Mouse (Mus musculus) midbrain, embryonic 12.5 days (tissue): Measurements from ENCODE around the gene Tmbim1. TPM values are rescaled to one million over a fixed set of nuclear protein-coding genes. Genes with fewer than 3 reads are reported as not detected.
"Not testable (repeated sequence)": the region's sequence is repeated elsewhere in the genome, so short reads cannot be mapped to it uniquely, and the experiment has no call there.

Experiments used
- ATAC-seq: fragments of 200-750 bp; cut with Nextera tagmentation; 2 replicates; pipeline ENCODE4 v1.8.0; 2017; ENCODE audit warnings: low read depth, moderate TSS enrichment, moderate library complexity; ENCODE audit not compliant: low FRiP score
- H3K27ac ChIP-seq: fragments of 300-500 bp; sonication (generic); replicated peaks from 2 replicates; pipeline ENCODE4 v1.5.1; 2016; ENCODE audit warnings: mild to moderate bottlenecking
- H3K27me3 ChIP-seq: fragments of 300-500 bp; sonication (generic); 2 replicates; pipeline ENCODE4 v1.6.1; 2016; ENCODE audit warnings: mild to moderate bottlenecking
- H3K36me3 ChIP-seq: fragments of 300-500 bp; sonication (generic); 2 replicates; pipeline ENCODE4 v1.6.1; 2016
- H3K4me1 ChIP-seq: fragments of 300-500 bp; sonication (generic); 2 replicates; pipeline ENCODE4 v1.6.1; 2016
- H3K4me2 ChIP-seq: fragments of 300-500 bp; sonication (generic); replicated peaks from 2 replicates; pipeline ENCODE4 v1.6.1; 2016; ENCODE audit warnings: mild to moderate bottlenecking, moderate library complexity
- H3K4me3 ChIP-seq: fragments of 300-500 bp; sonication (generic); 2 replicates; pipeline ENCODE4 v1.5.1; 2016; ENCODE audit warnings: mild to moderate bottlenecking
- H3K9ac ChIP-seq: fragments of 300-500 bp; sonication (generic); replicated peaks from 2 replicates; pipeline ENCODE4 v1.6.1; 2016; ENCODE audit warnings: mild to moderate bottlenecking, moderate library complexity
- H3K9me3 ChIP-seq: fragments of 300-500 bp; sonication (generic); 2 replicates; pipeline ENCODE4 v1.6.1; 2016; ENCODE audit warnings: mild to moderate bottlenecking
- WGBS: fragments of 180-500 bp; shearing (Covaris S2); methylation state at CpG from one replicate; pipeline ENCODE4 v1.1.7; 2016; 5-methylcytosine and 5-hydroxymethylcytosine counted together
- polyA plus RNA-seq: library from polyadenylated mRNA; unstranded; fragments of >200 nt; fragmentation: Nextera tagmentation; extraction: Ambion mirVana; gene quantifications from 2 replicates; pipeline ENCODE4 v1.2.1, GENCODE M21; 2016

Gene Tmbim1
- polyA plus RNA-seq, result 6.7 and 9.8 TPM in 2 replicates

DNA sequence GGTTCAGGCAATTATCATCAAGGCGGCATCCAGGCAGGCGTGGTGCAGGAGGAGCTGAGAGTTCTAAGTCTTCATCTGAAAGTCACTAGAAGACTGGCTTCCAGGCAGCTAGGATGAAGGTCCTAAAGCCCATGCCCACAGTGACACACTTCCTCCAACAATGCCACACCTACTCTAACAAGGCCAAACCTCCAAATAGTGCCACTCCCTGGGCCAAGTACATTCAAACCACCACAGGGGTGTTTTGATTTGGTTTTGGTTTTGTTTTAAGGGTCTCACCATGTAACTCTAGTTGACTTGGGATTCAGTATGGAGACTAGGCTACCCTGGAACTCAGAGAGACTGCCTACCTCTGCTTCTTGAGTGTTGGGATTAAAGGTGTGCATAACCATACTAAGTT, at the start of gene Tmbim1:
Gene Tmbim1 (minus strand): TSS at position 101 of the 400 bp plus-strand sequence.
- Histone ChIP-seq H3K9ac (no peak within 1 kb of the TSS), H3K4me3 (no peak within 1 kb of the TSS), H3K27me3 (peaks cover 23% of the 10 kb centered on the region), H3K36me3 (no peaks in the 10 kb centered on the region), H3K4me2 (peak within 1 kb of the TSS; percentile 81; the same call in 1 of the 2 replicates), H3K4me1 (peaks cover 10% of the 10 kb centered on the region), H3K27ac (no peak within 1 kb of the TSS), H3K9me3 (no peaks in the 10 kb centered on the region)
- 97% methylated on average over 2 of the region's 2 CpGs for WGBS
- no peak for ATAC-seq

DNA sequence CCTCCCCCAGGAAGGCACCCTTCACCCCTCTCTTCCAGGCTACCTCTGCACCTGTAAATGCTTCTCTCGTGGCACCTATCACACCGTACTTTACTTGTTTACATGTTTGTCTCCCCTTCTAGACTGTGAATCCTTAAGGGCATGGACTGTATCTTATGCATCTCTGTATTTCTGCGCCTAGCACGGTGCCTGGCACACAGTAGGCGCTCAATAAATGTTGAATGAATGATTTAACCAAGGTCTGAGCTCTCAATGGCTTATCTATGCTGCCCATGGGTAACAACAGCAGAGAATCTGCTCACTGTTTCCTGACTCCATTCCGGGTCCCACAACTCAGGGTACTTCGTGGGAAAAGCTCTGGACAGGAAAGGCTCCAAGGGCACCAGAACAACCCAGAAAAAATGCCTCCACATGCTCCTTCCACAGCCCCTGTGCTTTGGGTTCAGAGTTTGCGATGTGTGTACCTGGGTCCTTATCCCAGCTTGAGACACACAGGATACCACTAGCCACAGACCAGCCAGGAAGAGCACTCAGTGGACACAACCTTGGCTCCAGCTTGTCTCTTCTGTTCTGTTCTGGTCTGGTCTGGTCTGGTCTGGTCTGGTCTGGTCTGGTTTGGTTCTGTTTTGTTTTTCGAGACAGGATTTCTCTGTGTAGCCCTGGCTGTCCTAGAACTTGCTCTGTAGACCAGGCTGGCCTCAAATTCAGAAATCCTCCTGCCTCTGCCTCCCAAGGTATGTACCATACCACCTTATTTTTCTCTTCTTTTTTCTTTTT, 48.2 kb upstream of the Tmbim1 start:
- no peak overlapping the region for H3K9ac ChIP-seq
- H3K36me3 ChIP-seq, result peaks cover 36% of the 10 kb centered on the region
- no peak for ATAC-seq
- no peaks in the 10 kb centered on the region for H3K27me3 ChIP-seq
- no peaks in the 10 kb centered on the region for H3K9me3 ChIP-seq
- no peak overlapping the region for H3K27ac ChIP-seq
- 92% methylated on average over 9 of the region's 9 CpGs for WGBS
- no peaks in the 10 kb centered on the region for H3K4me1 ChIP-seq
- H3K4me2 ChIP-seq, result no peak overlapping the region
- H3K4me3 ChIP-seq, result no peak overlapping the region

DNA sequence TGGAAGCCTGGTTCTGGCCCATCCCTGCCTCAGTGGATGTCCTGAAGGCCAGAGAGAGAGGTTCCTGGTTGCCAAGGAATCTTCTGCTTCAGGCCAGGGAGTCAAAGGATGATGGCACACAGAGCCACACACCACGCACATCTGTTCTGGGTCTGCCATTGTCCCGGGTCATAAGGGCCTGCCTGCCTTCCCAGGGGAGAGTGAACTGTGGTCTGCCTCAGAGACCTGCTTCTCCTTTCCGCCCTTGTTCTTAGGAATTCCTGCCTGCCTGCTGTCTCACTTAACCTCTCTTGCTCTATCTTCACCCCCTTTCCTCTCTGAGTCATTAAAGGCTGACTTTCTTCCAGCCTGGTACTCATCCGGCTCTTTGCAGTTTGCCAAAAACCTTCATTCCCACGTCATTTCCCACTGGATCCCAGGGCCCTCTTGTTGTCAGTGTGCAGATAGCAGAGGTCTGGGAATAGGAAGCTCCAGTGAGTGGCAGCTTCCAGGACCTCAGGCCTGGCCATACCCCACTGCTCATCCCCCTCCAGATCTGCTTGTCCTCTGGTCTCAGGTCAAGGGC, 47.2 kb upstream of the Tmbim1 start:
- ATAC-seq, result no peak
- H3K36me3 ChIP-seq, result peaks cover 43% of the 10 kb centered on the region
- 85% methylated on average over 5 of the region's 5 CpGs for WGBS
- H3K27ac ChIP-seq, result no peak overlapping the region
- no peaks in the 10 kb centered on the region for H3K9me3 ChIP-seq
- no peak overlapping the region for H3K9ac ChIP-seq
- H3K27me3 ChIP-seq, result no peaks in the 10 kb centered on the region
- no peak overlapping the region for H3K4me3 ChIP-seq
- no peak overlapping the region for H3K4me2 ChIP-seq
- H3K4me1 ChIP-seq, result no peaks in the 10 kb centered on the region

DNA sequence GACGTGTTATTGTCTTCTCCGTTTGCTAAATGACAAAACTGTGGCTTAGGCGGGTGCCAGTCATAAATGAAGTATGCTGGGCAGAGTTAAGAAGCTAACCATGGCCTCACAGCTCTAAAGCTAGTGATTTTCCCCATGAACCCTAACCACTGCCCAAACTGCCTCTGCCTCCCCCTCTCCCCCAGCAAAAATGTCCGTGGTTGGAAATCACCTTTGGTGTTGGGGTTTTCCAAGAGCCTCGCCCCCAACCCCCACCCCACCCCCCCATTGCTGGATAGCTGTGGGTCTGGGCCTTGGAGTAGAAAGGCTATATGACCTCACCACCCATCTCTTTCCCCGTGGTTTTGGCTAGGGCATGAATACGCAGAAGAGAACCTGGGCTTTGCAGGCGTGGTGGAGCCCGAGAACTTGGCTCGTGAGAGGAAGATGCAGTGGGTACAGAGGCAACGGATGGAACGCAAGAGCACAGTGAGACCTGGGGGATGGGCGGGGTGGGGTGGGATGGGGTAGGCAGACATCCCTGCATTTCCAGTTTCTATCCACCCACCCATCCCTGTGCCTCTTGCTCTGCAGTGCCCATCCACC, 45.9 kb upstream of the Tmbim1 start:
- Histone ChIP-seq H3K9me3 (no peaks in the 10 kb centered on the region), H3K4me2 (no peak overlapping the region), H3K4me1 (no peaks in the 10 kb centered on the region), H3K27me3 (no peaks in the 10 kb centered on the region), H3K9ac (no peak overlapping the region), H3K27ac (no peak overlapping the region), H3K4me3 (no peak overlapping the region), H3K36me3 (peaks cover 46% of the 10 kb centered on the region)
- no peak for ATAC-seq
- WGBS, result 93% methylated on average over 13 of the region's 13 CpGs

DNA sequence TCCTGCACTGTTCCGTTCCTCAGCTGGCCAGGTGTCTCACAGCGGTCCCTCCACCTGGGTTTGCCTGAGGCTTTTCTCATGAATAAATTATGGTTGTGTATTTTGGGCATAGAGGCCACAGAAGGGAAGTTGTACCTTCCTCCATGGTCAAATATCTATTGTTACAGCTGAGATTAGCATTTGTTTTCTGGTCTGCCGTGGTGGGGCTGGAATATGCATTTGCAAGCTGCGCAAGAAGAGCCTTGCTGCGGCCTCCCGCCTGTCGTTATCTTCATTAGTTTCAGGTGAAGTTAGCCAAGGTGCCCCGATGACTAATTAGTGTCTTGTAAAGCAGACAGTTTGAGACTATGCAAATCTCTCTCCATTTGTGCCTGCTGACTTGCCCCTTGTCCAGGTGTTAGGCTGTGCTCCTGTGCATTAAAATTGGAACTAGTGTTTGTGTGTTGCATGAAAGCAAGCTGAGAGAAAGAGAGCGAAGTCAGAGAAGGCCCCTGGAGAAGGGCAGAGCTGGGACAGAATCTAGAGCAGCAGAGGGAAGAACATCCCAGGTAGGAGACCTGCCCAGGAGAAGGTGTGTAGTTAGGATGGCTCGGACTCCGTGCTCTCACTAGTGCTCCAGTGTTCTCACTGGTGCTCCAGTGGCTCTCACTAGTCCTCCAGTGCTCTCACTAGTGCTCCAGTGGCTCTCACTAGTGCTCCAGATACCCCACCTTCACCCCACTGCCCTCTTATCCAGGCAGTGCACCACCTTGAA, 38.9 kb upstream of the Tmbim1 start:
- no peak overlapping the region for H3K4me3 ChIP-seq
- no peak for ATAC-seq
- WGBS, result 81% methylated on average over 11 of the region's 11 CpGs

DNA sequence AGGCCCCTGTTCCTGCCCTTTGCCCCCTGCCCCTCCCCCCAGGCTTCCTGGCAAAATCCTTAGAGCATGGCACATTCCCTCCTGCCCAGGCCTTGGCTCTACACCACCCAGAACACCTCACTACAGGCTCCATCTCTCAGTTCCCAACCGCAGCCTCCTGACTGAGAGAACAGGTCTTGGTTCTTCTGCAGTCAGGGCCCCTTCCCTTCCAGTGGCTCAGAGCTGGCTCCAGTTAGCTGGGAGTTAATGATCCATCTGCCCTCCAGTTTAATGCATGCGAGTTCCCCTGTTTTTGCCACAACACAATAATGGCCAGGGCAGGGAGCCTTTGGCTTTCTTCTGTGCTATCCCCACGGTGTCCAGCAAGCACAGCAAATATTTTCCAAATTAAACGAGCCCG, 37.7 kb upstream of the Tmbim1 start:
- Histone ChIP-seq H3K27ac (no peak overlapping the region), H3K4me2 (no peak overlapping the region), H3K9me3 (no peaks in the 10 kb centered on the region), H3K9ac (no peak overlapping the region), H3K27me3 (no peaks in the 10 kb centered on the region), H3K4me1 (peaks cover 9% of the 10 kb centered on the region; the same call in 1 of the 2 replicates), H3K4me3 (no peak overlapping the region), H3K36me3 (0 out of 2 replicates have a peak, but pooled peaks cover 5% of the 10 kb centered on the region)
- 72% methylated on average over 5 of the region's 5 CpGs for WGBS
- no peak for ATAC-seq

More for the DNA sequence above, 38.9 kb upstream of the Tmbim1 start:
- peaks cover 16% of the 10 kb centered on the region for H3K36me3 ChIP-seq
- H3K27ac ChIP-seq, result no peak overlapping the region
- no peak overlapping the region for H3K9ac ChIP-seq
- H3K27me3 ChIP-seq, result no peaks in the 10 kb centered on the region
- H3K9me3 ChIP-seq, result no peaks in the 10 kb centered on the region
- peaks cover 9% of the 10 kb centered on the region; the same call in 1 of the 2 replicates for H3K4me1 ChIP-seq
- H3K4me2 ChIP-seq, result no peak overlapping the region

DNA sequence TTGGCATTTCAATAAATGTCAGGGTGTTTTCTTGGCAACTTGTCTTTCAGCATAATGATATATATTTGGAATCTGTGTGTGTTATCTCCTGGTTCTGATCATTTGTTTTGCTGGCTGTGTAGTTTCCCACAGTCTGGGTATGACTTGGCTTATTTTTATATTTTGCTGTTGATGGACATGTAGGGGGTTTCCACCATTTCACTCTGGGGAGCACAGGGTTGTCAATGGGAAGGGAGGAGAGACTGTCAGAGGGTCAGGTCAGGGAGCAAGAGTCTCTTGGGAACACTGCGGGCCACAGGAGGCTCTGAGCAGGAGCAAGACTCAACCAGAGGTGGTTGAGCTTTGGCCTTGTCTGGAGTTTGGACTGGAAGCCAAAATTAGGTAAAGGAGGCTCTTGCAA, 36.9 kb upstream of the Tmbim1 start:
- Histone ChIP-seq H3K9ac (no peak overlapping the region), H3K9me3 (no peaks in the 10 kb centered on the region), H3K4me1 (peaks cover 9% of the 10 kb centered on the region; the same call in 1 of the 2 replicates), H3K4me2 (no peak overlapping the region), H3K27me3 (no peaks in the 10 kb centered on the region), H3K36me3 (0 out of 2 replicates have a peak, but pooled peaks cover under 1% of the 10 kb centered on the region), H3K27ac (no peak overlapping the region), H3K4me3 (no peak overlapping the region)
- WGBS, result 93% methylated on average over 1 of the region's 1 CpGs
- no peak for ATAC-seq

DNA sequence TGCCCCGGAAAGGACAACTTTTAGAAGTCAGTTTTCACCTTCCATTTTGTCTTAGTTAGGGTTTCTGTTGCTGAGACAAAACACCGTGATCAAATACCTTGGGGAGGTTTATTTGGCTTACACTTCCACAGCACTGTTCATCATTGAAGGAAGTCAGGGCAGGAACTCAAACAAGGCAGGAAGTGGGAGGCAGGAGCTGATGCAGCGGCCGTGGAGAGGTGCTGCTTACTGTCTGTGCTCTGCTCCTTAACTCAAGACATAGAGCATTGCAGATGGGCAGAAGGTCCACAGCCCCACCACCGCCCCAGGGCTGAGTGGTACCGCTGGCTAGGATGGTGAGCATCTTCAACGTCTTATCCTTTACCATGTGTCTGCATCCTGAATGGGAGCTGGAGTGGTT, 36.5 kb upstream of the Tmbim1 start:
- ATAC-seq, result no peak
- no peak overlapping the region for H3K27ac ChIP-seq
- no peak overlapping the region for H3K9ac ChIP-seq
- no peaks in the 10 kb centered on the region for H3K9me3 ChIP-seq
- H3K4me2 ChIP-seq, result no peak overlapping the region
- peaks cover 9% of the 10 kb centered on the region; the same call in 1 of the 2 replicates for H3K4me1 ChIP-seq
- 89% methylated on average over 7 of the region's 7 CpGs for WGBS
- no peaks in the 10 kb centered on the region for H3K27me3 ChIP-seq
- no peak overlapping the region for H3K4me3 ChIP-seq
- H3K36me3 ChIP-seq, result no peaks in the 10 kb centered on the region

DNA sequence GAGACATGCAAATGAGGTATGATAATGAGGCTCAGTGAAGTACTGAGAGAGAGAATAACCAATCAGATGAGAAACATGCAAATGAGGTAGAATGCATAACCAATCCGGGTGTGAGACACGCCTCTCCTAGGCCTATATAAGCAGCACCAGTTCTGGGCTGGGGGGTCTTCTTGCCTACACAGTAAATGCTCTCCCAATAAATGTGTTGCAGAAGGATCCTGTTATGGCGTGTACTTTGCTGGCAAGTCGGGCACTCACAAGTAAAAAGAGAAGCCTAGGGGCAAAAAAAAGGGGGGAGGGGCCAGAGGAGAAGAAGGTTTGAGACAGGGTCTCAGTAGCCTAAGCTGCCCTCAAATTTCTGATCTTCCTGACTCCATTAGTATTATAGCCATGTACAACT, 35.6 kb upstream of the Tmbim1 start:
- H3K36me3 ChIP-seq, H3K27me3 ChIP-seq, ATAC-seq, H3K9ac ChIP-seq, H3K4me3 ChIP-seq, H3K9me3 ChIP-seq, H3K4me1 ChIP-seq, H3K4me2 ChIP-seq, H3K27ac ChIP-seq: not testable (repeated sequence)
- WGBS, result 89% methylated on average over 4 of the region's 4 CpGs

DNA sequence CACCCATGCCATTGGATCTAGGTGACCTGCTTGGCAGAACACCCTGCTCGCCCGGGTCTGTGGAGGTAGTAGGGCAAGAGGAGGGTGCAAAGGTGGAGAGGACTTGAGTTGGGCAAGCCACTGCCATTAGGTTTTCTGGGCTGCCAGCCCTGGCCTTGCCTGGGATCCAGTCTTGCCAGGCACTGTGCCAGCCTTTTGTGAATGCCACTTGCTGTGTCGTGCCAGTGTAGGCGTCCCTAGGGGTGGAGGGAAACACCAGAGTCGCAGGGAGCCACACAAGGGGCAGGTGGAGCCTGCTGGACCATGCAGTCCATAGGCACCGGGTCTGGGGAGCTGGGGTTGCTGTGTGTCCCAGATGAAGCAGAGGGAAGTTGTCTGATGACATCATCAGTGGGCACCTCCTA, 34.9 kb upstream of the Tmbim1 start:
- Histone ChIP-seq H3K4me3 (no peak overlapping the region), H3K27me3 (no peaks in the 10 kb centered on the region), H3K36me3 (no peaks in the 10 kb centered on the region), H3K4me2 (no peak overlapping the region), H3K27ac (no peak overlapping the region), H3K9me3 (no peaks in the 10 kb centered on the region), H3K4me1 (peaks cover 11% of the 10 kb centered on the region; the same call in 1 of the 2 replicates), H3K9ac (no peak overlapping the region)
- ATAC-seq, result no peak
- 93% methylated on average over 6 of the region's 6 CpGs for WGBS

DNA sequence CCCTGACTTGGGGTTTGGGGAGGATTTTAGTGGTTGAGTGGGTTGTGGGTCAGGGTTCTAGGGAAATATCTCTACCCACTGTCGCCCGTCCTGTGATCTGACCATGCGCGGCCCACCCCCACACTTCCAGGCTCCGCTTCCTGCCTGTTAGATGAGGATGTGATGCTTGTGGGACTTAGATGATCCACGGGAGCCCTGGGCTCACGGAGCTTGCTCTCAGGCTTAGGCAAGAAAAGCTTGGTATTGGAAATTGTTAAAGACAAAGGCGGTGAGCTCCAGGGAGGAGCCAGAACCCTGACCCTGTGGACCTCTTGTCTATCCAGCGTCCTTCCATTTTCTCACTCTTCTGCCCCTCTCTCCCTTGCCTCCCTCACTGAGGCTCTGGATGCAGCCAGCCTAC, 34.5 kb upstream of the Tmbim1 start:
- H3K4me3 ChIP-seq, result no peak overlapping the region
- 91% methylated on average over 9 of the region's 9 CpGs for WGBS
- no peaks in the 10 kb centered on the region for H3K36me3 ChIP-seq
- peaks cover 11% of the 10 kb centered on the region; the same call in 1 of the 2 replicates for H3K4me1 ChIP-seq
- H3K27ac ChIP-seq, result no peak overlapping the region
- no peak for ATAC-seq
- no peak overlapping the region for H3K9ac ChIP-seq
- no peaks in the 10 kb centered on the region for H3K9me3 ChIP-seq
- H3K4me2 ChIP-seq, result no peak overlapping the region
- H3K27me3 ChIP-seq, result no peaks in the 10 kb centered on the region

DNA sequence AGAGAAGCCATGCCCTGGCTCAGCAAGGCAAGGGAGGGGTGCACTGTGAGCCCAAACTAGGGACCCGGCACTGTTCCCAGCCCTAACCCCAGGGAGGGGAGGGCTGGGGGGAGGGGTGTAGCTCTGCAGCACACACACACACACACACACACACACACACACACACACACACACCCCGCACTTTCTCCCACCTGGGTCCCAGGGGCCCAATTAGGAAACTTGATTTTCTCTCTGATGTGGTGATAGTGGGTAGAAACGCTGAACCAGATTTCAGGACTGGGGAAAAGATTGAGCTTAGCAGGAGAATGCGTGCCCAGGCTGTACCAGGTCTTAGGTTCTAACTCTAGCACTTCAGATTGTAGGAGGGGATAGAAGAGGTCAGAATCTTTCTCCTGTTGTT, 33.2 kb upstream of the Tmbim1 start:
- H3K27ac ChIP-seq, result no peak overlapping the region
- H3K27me3 ChIP-seq, result no peaks in the 10 kb centered on the region
- no peak for ATAC-seq
- no peaks in the 10 kb centered on the region for H3K9me3 ChIP-seq
- no peaks in the 10 kb centered on the region for H3K36me3 ChIP-seq
- no peak overlapping the region for H3K9ac ChIP-seq
- H3K4me2 ChIP-seq, result no peak overlapping the region
- no peak overlapping the region for H3K4me3 ChIP-seq
- peaks cover 10% of the 10 kb centered on the region for H3K4me1 ChIP-seq
- 77% methylated on average over 4 of the region's 4 CpGs for WGBS
